Mouse (Mus musculus) G1E (cell line): ENCODE data around the gene Mapkapk3. TPM values are rescaled to one million over a fixed set of nuclear protein-coding genes. Genes with fewer than 3 reads are reported as not detected.
"Not testable (repeated sequence)": the region's sequence is repeated elsewhere in the genome, so short reads cannot be mapped to it uniquely, and the experiment has no call there.

ENCODE experiments used
- ATAC-seq: 2 replicates; pipeline ENCODE4 v1.8.0; 2016; ENCODE audit warnings: mild to moderate bottlenecking; ENCODE audit not compliant: insufficient number of reproducible peaks, poor library complexity, low FRiP score, severe bottlenecking; ENCODE audit errors: extremely low read depth
- DNase-seq: peaks from one replicate; pipeline ENCODE4 v3.0.0; 2012; ENCODE audit warnings: low spot score
- H3K27me3 ChIP-seq: 2 replicates; pipeline ENCODE4 v1.6.1; 2012; ENCODE audit warnings: mild to moderate bottlenecking, low read length, inconsistent platforms; ENCODE audit not compliant: insufficient read depth
- H3K36me3 ChIP-seq: replicated peaks from 2 replicates; pipeline ENCODE3; 2012; ENCODE audit warnings: mild to moderate bottlenecking, inconsistent platforms
- H3K4me1 ChIP-seq: 2 replicates; pipeline ENCODE4 v1.6.1; 2012; ENCODE audit warnings: low read depth, low read length, inconsistent platforms, mixed read lengths; ENCODE audit not compliant: insufficient read depth
- H3K4me3 ChIP-seq: 2 replicates; pipeline ENCODE4 v1.5.1; 2012; ENCODE audit warnings: low read depth, mild to moderate bottlenecking, inconsistent platforms, low read length, moderate library complexity, mixed read lengths
- H3K9me3 ChIP-seq: replicated peaks from 2 replicates; pipeline ENCODE4 v1.6.1; 2012; ENCODE audit warnings: inconsistent platforms
- CTCF ChIP-seq: IDR thresholded peaks from 2 replicates; pipeline ENCODE4 v1.5.1; 2012; ENCODE audit warnings: low read depth, low read length, inconsistent platforms, mixed read lengths
- GATA1 ChIP-seq: IDR thresholded peaks from 2 replicates; pipeline ENCODE4 v1.6.1; 2012; ENCODE audit warnings: borderline replicate concordance, low read length, inconsistent platforms, mixed read lengths
- GATA2 ChIP-seq: IDR thresholded peaks from 2 replicates; pipeline ENCODE4 v1.6.1; 2012; ENCODE audit warnings: low read depth, low read length, inconsistent platforms, borderline replicate concordance
- POLR2AphosphoS5 ChIP-seq: IDR thresholded peaks from 2 replicates; pipeline ENCODE4 v1.6.1; 2012; ENCODE audit warnings: low read depth, low read length, inconsistent platforms; ENCODE audit not compliant: insufficient replicate concordance
- TAL1 ChIP-seq: conservative IDR thresholded peaks from 2 replicates; pipeline ENCODE4 v1.6.1; 2012; ENCODE audit warnings: low read depth, low read length, inconsistent platforms, mixed read lengths
- polyA plus RNA-seq: library from polyadenylated mRNA; stranded (reverse); fragments of >175 nt; gene quantifications from 2 replicates; pipeline ENCODE4 v1.2.3, GENCODE M21; 2012
- total RNA-seq, 2 experiments: library from RNA; stranded (forward) in 1 of 2; stranded (reverse) in 1 of 2; fragments of 200-1000 nt in 1 of 2; fragments of >200 nt in 1 of 2; fragmentation: Nextera tagmentation in 1 of 2; gene quantifications; 2 replicates each; pipeline ENCODE4 v1.2.3; 2014 to 2017

Mapkapk3 gene
- total and polyA plus RNA-seq, 3 experiments, result 41.5 to 99.8 (median 60.1) TPM

- DNase-seq, result no peak
- peaks cover 14% of the 10 kb centered on the region for H3K36me3 ChIP-seq
- no peak for TF ChIP-seq TAL1
- TF ChIP-seq GATA2, result no peak
- H3K9me3 ChIP-seq, result no peaks in the 10 kb centered on the region
- H3K4me1 ChIP-seq, result peaks cover 92% of the 10 kb centered on the region
- no peaks in the 10 kb centered on the region for H3K27me3 ChIP-seq
- ATAC-seq, result no peak
- H3K4me3 ChIP-seq, result peak overlapping the region; percentile 64; the same call in 1 of the 2 replicates
Observed at GRCm38 (mm10) chr9:107308346-107309000, 18.8 kb upstream of the Mapkapk3 start.

GRCm38 (mm10) chr9:107307886-107308285 lies 18.2 kb upstream of the Mapkapk3 start:
- H3K27me3 ChIP-seq, result no peaks in the 10 kb centered on the region
- peaks cover 20% of the 10 kb centered on the region for H3K36me3 ChIP-seq
- 0 out of 2 replicates have a peak, but pooled peaks have one; percentile 5 for ATAC-seq
- peak; percentile 66 for DNase-seq
- peaks cover 93% of the 10 kb centered on the region for H3K4me1 ChIP-seq
- H3K4me3 ChIP-seq, result peak overlapping the region; percentile 64; the same call in 1 of the 2 replicates
- no peaks in the 10 kb centered on the region for H3K9me3 ChIP-seq
- TF ChIP-seq POLR2AphosphoS5 (no peak), TAL1 (no peak), GATA2 (no peak), GATA1 (no peak), CTCF (no peak)

- peaks cover 93% of the 10 kb centered on the region for H3K4me1 ChIP-seq
- TF ChIP-seq TAL1 (peak; percentile 37; the same call in 1 of the 2 replicates), GATA2 (no peak)
- peak overlapping the region; percentile 64; the same call in 1 of the 2 replicates for H3K4me3 ChIP-seq
- DNase-seq (peak; percentile 69), ATAC-seq (peak; percentile 52)
- H3K36me3 ChIP-seq, result peaks cover 26% of the 10 kb centered on the region
- no peaks in the 10 kb centered on the region for H3K9me3 ChIP-seq
- no peaks in the 10 kb centered on the region for H3K27me3 ChIP-seq
Observed at GRCm38 (mm10) chr9:107307099-107307872, 17.6 kb upstream of the Mapkapk3 start.

- peaks cover 93% of the 10 kb centered on the region for H3K4me1 ChIP-seq
- not testable (repeated sequence) for ATAC-seq
Observed at GRCm38 (mm10) chr9:107306673-107307072, 17.0 kb upstream of the Mapkapk3 start.

GRCm38 (mm10) chr9:107305601-107306542 lies 16.2 kb upstream of the Mapkapk3 start:
- H3K4me1 ChIP-seq, result peaks cover 93% of the 10 kb centered on the region
- TF ChIP-seq POLR2AphosphoS5 (no peak), GATA1 (no peak), TAL1 (no peak), GATA2 (no peak), CTCF (no peak)
- peak overlapping the region; percentile 38; the same call in 1 of the 2 replicates for H3K4me3 ChIP-seq

More at GRCm38 (mm10) chr9:107306673-107307072, 17.0 kb upstream of the Mapkapk3 start:
- not testable (repeated sequence) for H3K27me3 ChIP-seq, DNase-seq, H3K4me3 ChIP-seq, H3K9me3 ChIP-seq
- 0 out of 2 replicates have a peak, but pooled peaks have one; percentile 79 for TF ChIP-seq POLR2AphosphoS5
- peaks cover 32% of the 10 kb centered on the region for H3K36me3 ChIP-seq

GRCm38 (mm10) chr9:107305012-107305411 lies 15.3 kb upstream of the Mapkapk3 start:
- H3K9me3 ChIP-seq, result no peaks in the 10 kb centered on the region
- no peak overlapping the region for H3K4me3 ChIP-seq
- no peaks in the 10 kb centered on the region for H3K27me3 ChIP-seq
- H3K4me1 ChIP-seq, result peaks cover 97% of the 10 kb centered on the region
- no peak for TF ChIP-seq GATA2
- no peak for TF ChIP-seq TAL1
- TF ChIP-seq CTCF, result no peak
- no peak; the same call in 1 of the 2 replicates for TF ChIP-seq POLR2AphosphoS5
- TF ChIP-seq GATA1, result no peak
- H3K36me3 ChIP-seq, result peaks cover 49% of the 10 kb centered on the region
- DNase-seq (no peak), ATAC-seq (no peak)

More at GRCm38 (mm10) chr9:107305601-107306542, 16.2 kb upstream of the Mapkapk3 start:
- DNase-seq, result no peak
- no peak for ATAC-seq
- Histone ChIP-seq H3K9me3 (no peaks in the 10 kb centered on the region), H3K36me3 (peaks cover 40% of the 10 kb centered on the region), H3K27me3 (no peaks in the 10 kb centered on the region)
